Mouse (Mus musculus) cortical plate, adult 2 months (tissue): ENCODE measurements at regions not wholly inside any gene's neighbourhood (a gene's known extent, or its start where the extent isn't known, plus 50 kb on each side); places are given as distances from the start of the nearest gene placed in this dataset.

Source experiments
- CTCF ChIP-seq: fragments of 200-500 bp; IDR thresholded peaks from 2 replicates; pipeline ENCODE4 v1.5.1; 2011; ENCODE audit warnings: mild to moderate bottlenecking, control low read depth, low read length; ENCODE audit not compliant: insufficient read depth; ENCODE audit errors: extremely low read depth
- POLR2A ChIP-seq: fragments of 200-500 bp; IDR thresholded peaks from 2 replicates; pipeline ENCODE4 v1.6.1; 2011; ENCODE audit warnings: mild to moderate bottlenecking, low read length, control low read depth; ENCODE audit not compliant: insufficient read depth; ENCODE audit errors: extremely low read depth

DNA sequence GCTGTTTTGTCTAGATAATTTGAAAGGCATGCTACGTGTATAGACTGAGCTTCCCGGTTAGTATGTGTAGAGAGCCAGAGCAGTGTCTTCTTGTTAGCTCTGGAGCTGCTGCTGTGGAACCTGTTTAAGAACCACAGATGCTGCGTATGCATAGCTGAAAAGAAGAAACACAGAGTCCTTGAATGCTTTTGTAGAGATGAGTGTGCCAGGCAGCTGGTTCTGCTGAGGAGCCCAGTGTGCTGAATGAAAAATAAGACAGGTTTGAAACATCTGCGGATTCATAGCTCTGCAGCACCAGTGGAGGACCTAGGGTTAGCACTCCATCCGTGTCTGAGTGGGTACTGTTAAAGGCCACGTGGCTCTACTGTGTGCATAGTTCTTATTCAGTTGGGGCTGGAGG, 78.9 kb upstream of the Syt6 start:
- no peak for TF ChIP-seq CTCF
- TF ChIP-seq POLR2A, result no peak
